Mouse (Mus musculus) testis, adult 2 months (tissue): ENCODE results near the gene Snx9.

Experiments used
- CTCF ChIP-seq: fragments of 200-500 bp; IDR thresholded peaks from 2 replicates; pipeline ENCODE4 v1.5.1; 2012; ENCODE audit warnings: low read depth, mild to moderate bottlenecking, inconsistent platforms, low read length, moderate library complexity; ENCODE audit not compliant: control insufficient read depth, insufficient read depth, insufficient replicate concordance
- POLR2A ChIP-seq: fragments of 200-500 bp; IDR thresholded peaks from 2 replicates; pipeline ENCODE4 v1.6.1; 2012; ENCODE audit warnings: low read depth, mild to moderate bottlenecking, inconsistent platforms, low read length, moderate library complexity; ENCODE audit not compliant: control insufficient read depth

DNA sequence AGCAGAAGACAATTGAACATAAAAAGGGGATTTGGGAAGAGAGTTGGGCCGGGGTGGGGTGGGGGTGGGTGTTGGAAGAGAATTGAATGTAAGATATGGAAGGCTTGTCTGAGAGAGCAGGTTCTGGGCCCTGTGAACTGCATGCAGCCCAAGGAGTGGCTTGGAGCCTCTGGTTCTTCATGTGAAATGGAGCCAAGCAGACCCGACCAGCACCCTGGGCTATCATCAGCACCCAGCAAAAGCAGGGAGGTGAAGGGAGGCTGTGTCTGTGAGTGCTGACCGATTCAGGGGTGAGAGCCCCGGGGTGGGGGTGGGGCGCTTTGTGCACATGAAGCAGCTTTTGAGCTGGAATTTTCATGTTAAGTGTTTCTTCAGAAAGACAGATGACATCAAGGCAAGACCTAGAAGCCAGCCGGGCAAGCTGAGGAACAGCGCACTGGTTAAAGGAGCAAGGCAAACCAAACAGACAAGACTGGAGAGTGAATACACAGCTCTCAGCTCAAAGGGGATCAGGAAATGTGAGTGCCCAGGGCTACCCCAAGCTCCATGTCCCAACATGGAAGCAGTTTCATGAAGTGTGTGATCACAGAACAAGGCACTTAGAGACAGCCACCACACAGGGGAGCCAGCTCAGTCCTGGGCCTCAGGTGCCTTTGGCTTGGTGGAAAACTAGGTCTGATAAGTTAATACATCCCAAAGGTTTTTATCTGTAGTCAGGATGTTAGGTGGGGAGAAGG is 40.1 kb upstream of the Snx9 start:
- TF ChIP-seq POLR2A (no peak), CTCF (no peak)
